8 mouse cellular contexts compared by ENCODE assay signal in the genomic region with DNA sequence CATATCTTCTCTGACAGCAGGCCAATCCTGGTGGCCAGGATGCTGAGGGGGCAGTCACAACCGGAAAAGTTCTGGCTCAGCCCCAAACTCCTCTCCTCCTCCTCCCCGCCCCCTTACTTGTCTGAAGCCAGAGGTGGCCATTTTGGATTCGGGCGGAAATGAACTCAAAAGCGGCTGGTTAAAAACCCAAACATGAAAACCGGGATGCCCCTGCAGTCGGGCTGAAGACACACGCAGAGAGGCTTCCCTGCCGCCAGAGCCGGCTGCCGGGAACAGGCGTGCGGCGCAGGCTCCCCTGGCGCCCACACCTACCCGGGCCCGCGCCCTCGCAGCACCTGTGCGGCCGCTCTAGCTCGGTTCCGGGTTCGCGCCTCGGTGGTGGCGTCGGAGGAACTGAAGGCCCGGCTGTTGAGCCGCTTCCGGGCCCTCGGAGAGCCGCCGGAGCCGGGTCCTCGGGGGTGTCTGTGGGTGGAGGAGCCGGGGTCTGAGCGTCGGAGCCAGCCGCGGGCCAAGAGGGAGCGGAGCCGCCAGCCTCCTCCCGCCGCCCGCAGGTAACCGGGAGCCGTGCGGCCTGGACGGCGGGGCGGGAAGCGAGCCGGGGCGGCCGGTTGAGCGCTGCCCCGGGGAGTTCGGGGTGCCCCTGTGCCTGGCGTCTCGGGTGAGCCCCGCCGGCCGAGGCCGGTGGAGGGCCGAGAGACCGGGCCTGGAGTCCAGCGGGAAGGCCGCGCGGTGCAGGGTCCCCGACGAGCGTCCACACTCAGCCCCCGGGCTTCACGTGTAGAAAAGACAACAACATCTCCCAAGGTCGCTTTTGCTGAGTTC. TPM values are rescaled to one million over a fixed set of nuclear protein-coding genes. Genes with fewer than 3 reads are reported as not detected.
DNase-seq lines count a peak whose midpoint lies in the region; ATAC-seq and TF ChIP-seq lines count a peak whose summit lies in the region.

No protein-coding gene starts in this region.

- peak; percentile 83 for ATAC-seq in common myeloid progenitor, adult 5-6 weeks (replicated peaks; ENCODE audit: low read depth, poor library complexity, severe bottlenecking)
- ATAC-seq in hindbrain, postnatal 0 days = peak; percentile 95
- peak; percentile 88 for ATAC-seq in megakaryocyte, adult 5-6 weeks (ENCODE audit: poor library complexity, severe bottlenecking)

- H3K4me1 ChIP-seq in hindbrain, postnatal 0 days (ENCODE audit: insufficient read depth, low read length) = peaks cover 5% of the 10 kb centered on the region

- peak overlapping the region; percentile 94 for H3K27ac ChIP-seq in gastrocnemius, adult 2 months
- H3K27ac ChIP-seq in hindbrain, postnatal 0 days = peak overlapping the region; percentile 78
- peak overlapping the region; percentile 95 for H3K27ac ChIP-seq in left cerebral cortex, adult 2 months

- H3K9ac ChIP-seq in hindbrain, postnatal 0 days (replicated peaks; ENCODE audit: low read length) = peak overlapping the region; percentile 97

- H3K9me3 ChIP-seq in hindbrain, postnatal 0 days (ENCODE audit: low read length) = no peaks in the 10 kb centered on the region

- H3K27me3 ChIP-seq in hindbrain, postnatal 0 days (ENCODE audit: insufficient read depth, low read length) = no peaks in the 10 kb centered on the region

- H3K4me2 ChIP-seq in hindbrain, postnatal 0 days (ENCODE audit: low read depth, low read length) = peak overlapping the region; percentile 79

- peak overlapping the region; percentile 77 for H3K4me3 ChIP-seq in gastrocnemius, adult 2 months
- H3K4me3 ChIP-seq in hindbrain, postnatal 0 days (ENCODE audit: low read length) = peak overlapping the region; percentile 93
- H3K4me3 ChIP-seq in left cerebral cortex, adult 2 months = peak overlapping the region; percentile 89

- peaks cover 13% of the 10 kb centered on the region; the same call in 1 of the 2 replicates for H3K36me3 ChIP-seq in hindbrain, postnatal 0 days (ENCODE audit: insufficient read depth, low read length)

- no peak for TF ChIP-seq CTCF in gastrocnemius, adult 2 months (IDR thresholded peaks at IDR 0.05)
- TF ChIP-seq CTCF in hindbrain, postnatal 0 days (IDR thresholded peaks at IDR 0.05; ENCODE audit: low read depth) = peak; percentile 9; the same call in 1 of the 2 replicates
- TF ChIP-seq CTCF in left cerebral cortex, adult 2 months (IDR thresholded peaks at IDR 0.05) = no peak

- WGBS in hindbrain, postnatal 0 days = under 1% methylated on average over 77 of the region's 77 CpGs

- intact Hi-C loops in gastrocnemius, adult 2 months (cut with DNase I) = no loop called here
- intact Hi-C loops in left cerebral cortex, adult 2 months (cut with DNase I) = loop anchor here (2.0 kb wide), 1 partner anchor 65 kb away; a partner anchor contains a TSS

- peak; percentile 93 for DNase-seq in ZHBTc4 (ENCODE audit: low read depth, low spot score)
- peak; percentile 91 for DNase-seq in gastrocnemius, adult 2 months
- peak; percentile 97 for DNase-seq in hindbrain, postnatal 0 days (ENCODE audit: low spot score)
- DNase-seq in left cerebral cortex, adult 2 months (ENCODE audit: extremely low spot score in 1 of 2, low spot score in 2 of 2) = peak; percentile 85 to 86
- DNase-seq in right cerebral cortex, adult 2 months (ENCODE audit: low spot score in 2 of 2) = peak; percentile 86 to 93
- peak; percentile 89 for DNase-seq in urinary bladder, postnatal 14 days (ENCODE audit: low spot score)

RNA-seq across cellular contexts. Expression of a gene that starts 0.9 kb away (rescaled TPM):
- total RNA-seq in common myeloid progenitor, adult 5-6 weeks (2017) = 12.9 and 26.4 TPM in 2 replicates
- 1 to 10 TPM; 4.3 to 5.9 TPM for total RNA-seq in gastrocnemius, adult 2 months (2021)
- 15.2 and 15.3 TPM in 2 replicates for total RNA-seq in hindbrain, postnatal 0 days (2014; rRNA removed)
- 11.6 and 14.2 TPM in 2 replicates for polyA plus RNA-seq in hindbrain, postnatal 0 days (2015; fragmentation: Nextera tagmentation; extraction: Ambion mirVana)
- total RNA-seq in left cerebral cortex, adult 2 months (2021) = 10 to 100 TPM; 18.9 to 26.0 TPM
- total RNA-seq in megakaryocyte, adult 5-6 weeks (2015) = 29.5 and 40.9 TPM in 2 replicates
- 18.9 and 19.2 TPM in 2 replicates for total RNA-seq in megakaryocyte, adult 5-6 weeks (2017)

Comparison
In these comparisons a context has a peak if more than half of its experiments do, and no peak if none do; other contexts are left out.
1. Peak in every context shown above with its lines: DNase-seq, ATAC-seq, H3K4me3 ChIP-seq and H3K27ac ChIP-seq.